In genomic region chr1:73850173-73851014, GRCm38 (mm10) we compare ENCODE assay signal across 10 mouse cellular contexts.
DNase-seq lines count a peak whose midpoint lies in the region; ATAC-seq and TF ChIP-seq lines count a peak whose summit lies in the region.
"Had no signal": no experiment of that assay in that cellular context is flagged by ENCODE, and none has a peak within 500 bp of the region (broad histone marks: within the 10 kb centered on the region; RNA-seq: fewer than 3 reads in every experiment).

No protein-coding gene starts in this region.

- H3K9ac ChIP-seq in lung, embryonic 14.5 days, result no peak overlapping the region
- no peak overlapping the region for H3K9ac ChIP-seq in kidney, embryonic 16.5 days (replicated peaks; ENCODE audit: low read length)
- H3K9ac ChIP-seq in neural tube, embryonic 14.5 days (replicated peaks; ENCODE audit: low read depth, low read length), result no peak overlapping the region

- peak; percentile 64 for DNase-seq in lung, embryonic 14.5 days
- no peak for DNase-seq in lung, adult 18-20 months
- no peak for DNase-seq in hindbrain, embryonic 10.5 days (ENCODE audit: low spot score)
- DNase-seq in spleen, postnatal 14 days (ENCODE audit: low spot score in 2 of 2), result no peak
- no peak for DNase-seq in thymus, postnatal 14 days
- DNase-seq: adrenal gland, postnatal 10 days had no signal

- H3K4me2 ChIP-seq in lung, embryonic 14.5 days, result no peak overlapping the region
- H3K4me2 ChIP-seq in kidney, embryonic 16.5 days (replicated peaks; ENCODE audit: low read depth, low read length), result no peak overlapping the region
- H3K4me2 ChIP-seq in neural tube, embryonic 14.5 days (ENCODE audit: low read depth, low read length), result no peak overlapping the region

- no peaks in the 10 kb centered on the region for H3K27me3 ChIP-seq in lung, embryonic 14.5 days (ENCODE audit: insufficient read depth, low read length)
- peaks cover 6% of the 10 kb centered on the region; the same call in 1 of the 2 replicates for H3K27me3 ChIP-seq in hindbrain, embryonic 10.5 days (ENCODE audit: insufficient read depth, poor library complexity, severe bottlenecking)
- no peaks in the 10 kb centered on the region for H3K27me3 ChIP-seq in kidney, embryonic 16.5 days (ENCODE audit: insufficient read depth, low read length)
- H3K27me3 ChIP-seq in neural tube, embryonic 14.5 days (ENCODE audit: control insufficient read depth, insufficient read depth, low read length), result no peaks in the 10 kb centered on the region

- peaks cover 3% of the 10 kb centered on the region for H3K4me1 ChIP-seq in lung, embryonic 14.5 days (ENCODE audit: insufficient read depth)
- H3K4me1 ChIP-seq in hindbrain, embryonic 10.5 days (replicated peaks), result peaks cover 4% of the 10 kb centered on the region; the same call in 1 of the 2 replicates
- H3K4me1 ChIP-seq in kidney, embryonic 16.5 days (ENCODE audit: insufficient read depth, low read length), result peaks cover 5% of the 10 kb centered on the region; the same call in 1 of the 2 replicates
- 0 out of 2 replicates have a peak, but pooled peaks cover 3% of the 10 kb centered on the region for H3K4me1 ChIP-seq in neural tube, embryonic 14.5 days (ENCODE audit: control insufficient read depth, insufficient read depth, low read length)

- H3K9me3 ChIP-seq in lung, embryonic 14.5 days (ENCODE audit: low read depth, low read length), result no peaks in the 10 kb centered on the region
- no peaks in the 10 kb centered on the region for H3K9me3 ChIP-seq in hindbrain, embryonic 10.5 days
- H3K9me3 ChIP-seq in kidney, embryonic 16.5 days (ENCODE audit: low read length), result no peaks in the 10 kb centered on the region
- no peaks in the 10 kb centered on the region for H3K9me3 ChIP-seq in neural tube, embryonic 14.5 days (ENCODE audit: control insufficient read depth, low read length)

- ATAC-seq in lung, embryonic 14.5 days (ENCODE audit: insufficient read depth), result no peak
- peak; percentile 95 for ATAC-seq in kidney, embryonic 16.5 days (ENCODE audit: low FRiP score, low TSS enrichment)
- peak; percentile 88 for ATAC-seq in neural tube, embryonic 14.5 days (ENCODE audit: low read depth)
- ATAC-seq in activated CD4-positive, CD25-positive, alpha-beta regulatory T cell, adult 4 months, result no peak

- 70% methylated on average over 11 of the region's 11 CpGs for WGBS in lung, embryonic 14.5 days
- WGBS in hindbrain, embryonic 10.5 days, result 55% methylated on average over 11 of the region's 11 CpGs
- 36% methylated on average over 11 of the region's 11 CpGs for WGBS in kidney, embryonic 16.5 days
- WGBS in neural tube, embryonic 14.5 days, result 25% methylated on average over 11 of the region's 11 CpGs

- H3K27ac ChIP-seq in lung, embryonic 14.5 days (ENCODE audit: low read depth), result no peak overlapping the region
- 0 out of 2 replicates have a peak overlapping the region, but pooled peaks have one; percentile 31 for H3K27ac ChIP-seq in hindbrain, embryonic 10.5 days
- peak overlapping the region; percentile 40 for H3K27ac ChIP-seq in kidney, embryonic 16.5 days (ENCODE audit: low read length)
- no peak overlapping the region for H3K27ac ChIP-seq in neural tube, embryonic 14.5 days (ENCODE audit: low read depth, low read length)
- H3K27ac ChIP-seq: left cerebral cortex, adult 2 months had no signal

- no peak overlapping the region for H3K4me3 ChIP-seq in lung, embryonic 14.5 days (ENCODE audit: low read depth, low read length)
- no peak overlapping the region for H3K4me3 ChIP-seq in hindbrain, embryonic 10.5 days
- H3K4me3 ChIP-seq in kidney, embryonic 16.5 days (ENCODE audit: low read length), result no peak overlapping the region
- no peak overlapping the region for H3K4me3 ChIP-seq in neural tube, embryonic 14.5 days (ENCODE audit: low read depth, low read length)
- H3K4me3 ChIP-seq: left cerebral cortex, adult 2 months had no signal

- H3K36me3 ChIP-seq in lung, embryonic 14.5 days (ENCODE audit: insufficient read depth), result no peaks in the 10 kb centered on the region
- no peaks in the 10 kb centered on the region for H3K36me3 ChIP-seq in hindbrain, embryonic 10.5 days
- no peaks in the 10 kb centered on the region for H3K36me3 ChIP-seq in kidney, embryonic 16.5 days (ENCODE audit: insufficient read depth, low read length)
- no peaks in the 10 kb centered on the region for H3K36me3 ChIP-seq in neural tube, embryonic 14.5 days (ENCODE audit: control insufficient read depth, insufficient read depth, low read length)

- TF ChIP-seq CTCF in lung, embryonic 14.5 days (IDR thresholded peaks at IDR 0.05; ENCODE audit: low read depth), result no peak

Comparison
In these comparisons a context has a peak if more than half of its experiments do, and no peak if none do; other contexts are left out.
1. ATAC-seq: peak in kidney, embryonic 16.5 days (single experiment) and neural tube, embryonic 14.5 days (single experiment); none in lung, embryonic 14.5 days (single experiment) and activated CD4-positive, CD25-positive, alpha-beta regulatory T cell, adult 4 months (single experiment).
2. H3K27ac ChIP-seq: peak in hindbrain, embryonic 10.5 days (single experiment) and kidney, embryonic 16.5 days (single experiment); none in lung, embryonic 14.5 days (single experiment) and neural tube, embryonic 14.5 days (single experiment).